Mouse (Mus musculus) kidney, adult 2 months (tissue): Measurements from ENCODE around the gene Cap2.

Source experiments
- CTCF ChIP-seq: fragments of 200-500 bp; conservative IDR thresholded peaks from 2 replicates; pipeline ENCODE4 v1.5.1; 2011; ENCODE audit warnings: low read depth, mild to moderate bottlenecking, control low read depth, low read length, moderate library complexity, mixed read lengths; ENCODE audit not compliant: insufficient read depth, insufficient read length
- POLR2A ChIP-seq: fragments of 200-500 bp; IDR thresholded peaks from one replicate; pipeline ENCODE4 v1.6.1; 2011; ENCODE audit warnings: low read depth, low read length, control low read depth

- TF ChIP-seq CTCF (no peak), POLR2A (no peak)
Observed at GRCm38 (mm10) chr13:46584860-46585259, 83.2 kb downstream of the Cap2 start.
